Mouse (Mus musculus): ENCODE results near the gene Tmem179. TPM values are rescaled to one million over a fixed set of nuclear protein-coding genes. Genes with fewer than 3 reads are reported as not detected.
A peak's percentile ranks its signal among the peaks of the same experiment; 100 is the strongest.

Gene Tmem179
- polyA plus RNA-seq, 1 experiment from 2014 or later = not detected

- Histone ChIP-seq H3K9me3 (ENCODE audit: low read length) (peaks cover 6% of the 10 kb centered on the region), H3K36me3 (replicated peaks; ENCODE audit: insufficient read depth, low read length) (no peaks in the 10 kb centered on the region), H3K4me3 (ENCODE audit: low read depth, low read length) (no peak overlapping the region), H3K9ac (replicated peaks) (no peak overlapping the region), H3K4me1 (ENCODE audit: insufficient read depth) (peaks cover 3% of the 10 kb centered on the region; the same call in 1 of the 2 replicates), H3K27me3 (ENCODE audit: insufficient read depth, low read length) (no peaks in the 10 kb centered on the region), H3K4me2 (ENCODE audit: low read depth, low read length) (no peak overlapping the region), H3K27ac (ENCODE audit: low read depth) (no peak overlapping the region)
- DNase-seq (no peak), ATAC-seq (no peak)
- 76% methylated on average over 9 of the region's 9 CpGs for WGBS (ENCODE audit: insufficient replicate concordance)
- TF ChIP-seq EP300 (IDR thresholded peaks at IDR 0.05; ENCODE audit: low read depth) (no peak), CTCF (IDR thresholded peaks at IDR 0.05; ENCODE audit: low read depth) (no peak)
Measured at GRCm38 (mm10) chr12:112451826-112452225, 64.7 kb downstream of the Tmem179 start.

- peaks cover 7% of the 10 kb centered on the region for H3K9me3 ChIP-seq (ENCODE audit: low read length)
- DNase-seq (no peak), ATAC-seq (no peak)
- no peak overlapping the region for H3K4me3 ChIP-seq (ENCODE audit: low read depth, low read length)
- no peaks in the 10 kb centered on the region for H3K36me3 ChIP-seq (replicated peaks; ENCODE audit: insufficient read depth, low read length)
- H3K4me1 ChIP-seq (ENCODE audit: insufficient read depth) = peaks cover 3% of the 10 kb centered on the region; the same call in 1 of the 2 replicates
- no peaks in the 10 kb centered on the region for H3K27me3 ChIP-seq (ENCODE audit: insufficient read depth, low read length)
- no peak overlapping the region for H3K4me2 ChIP-seq (ENCODE audit: low read depth, low read length)
- no peak overlapping the region for H3K27ac ChIP-seq (ENCODE audit: low read depth)
- WGBS (ENCODE audit: insufficient replicate concordance) = 48% methylated on average over 1 of the region's 1 CpGs
- TF ChIP-seq EP300 (IDR thresholded peaks at IDR 0.05; ENCODE audit: low read depth) = no peak
- H3K9ac ChIP-seq (replicated peaks) = no peak overlapping the region
Measured at GRCm38 (mm10) chr12:112451381-112451780, 65.2 kb downstream of the Tmem179 start.

GRCm38 (mm10) chr12:112450883-112451282, 65.7 kb downstream of the Tmem179 start:
- Histone ChIP-seq H3K4me3 (ENCODE audit: low read depth, low read length) (no peak overlapping the region), H3K4me1 (ENCODE audit: insufficient read depth) (peaks cover 3% of the 10 kb centered on the region; the same call in 1 of the 2 replicates), H3K4me2 (ENCODE audit: low read depth, low read length) (no peak overlapping the region), H3K9me3 (ENCODE audit: low read length) (peaks cover 7% of the 10 kb centered on the region), H3K27ac (ENCODE audit: low read depth) (no peak overlapping the region), H3K9ac (replicated peaks) (no peak overlapping the region), H3K27me3 (ENCODE audit: insufficient read depth, low read length) (no peaks in the 10 kb centered on the region), H3K36me3 (replicated peaks; ENCODE audit: insufficient read depth, low read length) (no peaks in the 10 kb centered on the region)
- 42% methylated on average over 6 of the region's 6 CpGs for WGBS (ENCODE audit: insufficient replicate concordance)
- DNase-seq (peak; percentile 45), ATAC-seq (no peak)
- peak; percentile 61 for TF ChIP-seq CTCF (IDR thresholded peaks at IDR 0.05; ENCODE audit: low read depth)
- no peak for TF ChIP-seq EP300 (IDR thresholded peaks at IDR 0.05; ENCODE audit: low read depth)

Other genes with a start within 250 kb of the Tmem179 start
- gene A530016L24Rik, start 27.3 kb downstream of the Tmem179 start, polyA plus RNA-seq (2015; fragmentation: Nextera tagmentation; extraction: Ambion mirVana) = 0.06 TPM in 1 of 2 replicates, not detected in the other
- 1.8 and 1.9 TPM in 2 replicates for gene Inf2, start 72.0 kb upstream of the Tmem179 start, polyA plus RNA-seq (2015; fragmentation: Nextera tagmentation; extraction: Ambion mirVana)
- 22.8 and 24.4 TPM in 2 replicates for gene Adssl1, start 103.3 kb upstream of the Tmem179 start, polyA plus RNA-seq (2015; fragmentation: Nextera tagmentation; extraction: Ambion mirVana)
- gene Siva1, start 127.9 kb upstream of the Tmem179 start, polyA plus RNA-seq (2015; fragmentation: Nextera tagmentation; extraction: Ambion mirVana) = 55.6 and 62.2 TPM in 2 replicates
- 26.7 and 29.3 TPM in 2 replicates for gene Akt1, start 158.1 kb upstream of the Tmem179 start, polyA plus RNA-seq (2015; fragmentation: Nextera tagmentation; extraction: Ambion mirVana)
- 1.3 and 1.6 TPM in 2 replicates for gene Zbtb42, start 162.1 kb upstream of the Tmem179 start, polyA plus RNA-seq (2015; fragmentation: Nextera tagmentation; extraction: Ambion mirVana)
- 4.0 and 4.8 TPM in 2 replicates for gene Cep170b, start 203.7 kb upstream of the Tmem179 start, polyA plus RNA-seq (2015; fragmentation: Nextera tagmentation; extraction: Ambion mirVana)
- gene Pld4, start 243.9 kb upstream of the Tmem179 start, polyA plus RNA-seq (2015; fragmentation: Nextera tagmentation; extraction: Ambion mirVana) = 20.9 and 22.4 TPM in 2 replicates

Measured in liver, postnatal 0 days (tissue).